Mouse (Mus musculus) cerebellum, adult 9-11 months (tissue): ENCODE data around the gene Tenm3.

Experiments used
- DNase-seq: peaks from one replicate; pipeline ENCODE4 v3.0.0; 2022

Gene Tenm3

DNA sequence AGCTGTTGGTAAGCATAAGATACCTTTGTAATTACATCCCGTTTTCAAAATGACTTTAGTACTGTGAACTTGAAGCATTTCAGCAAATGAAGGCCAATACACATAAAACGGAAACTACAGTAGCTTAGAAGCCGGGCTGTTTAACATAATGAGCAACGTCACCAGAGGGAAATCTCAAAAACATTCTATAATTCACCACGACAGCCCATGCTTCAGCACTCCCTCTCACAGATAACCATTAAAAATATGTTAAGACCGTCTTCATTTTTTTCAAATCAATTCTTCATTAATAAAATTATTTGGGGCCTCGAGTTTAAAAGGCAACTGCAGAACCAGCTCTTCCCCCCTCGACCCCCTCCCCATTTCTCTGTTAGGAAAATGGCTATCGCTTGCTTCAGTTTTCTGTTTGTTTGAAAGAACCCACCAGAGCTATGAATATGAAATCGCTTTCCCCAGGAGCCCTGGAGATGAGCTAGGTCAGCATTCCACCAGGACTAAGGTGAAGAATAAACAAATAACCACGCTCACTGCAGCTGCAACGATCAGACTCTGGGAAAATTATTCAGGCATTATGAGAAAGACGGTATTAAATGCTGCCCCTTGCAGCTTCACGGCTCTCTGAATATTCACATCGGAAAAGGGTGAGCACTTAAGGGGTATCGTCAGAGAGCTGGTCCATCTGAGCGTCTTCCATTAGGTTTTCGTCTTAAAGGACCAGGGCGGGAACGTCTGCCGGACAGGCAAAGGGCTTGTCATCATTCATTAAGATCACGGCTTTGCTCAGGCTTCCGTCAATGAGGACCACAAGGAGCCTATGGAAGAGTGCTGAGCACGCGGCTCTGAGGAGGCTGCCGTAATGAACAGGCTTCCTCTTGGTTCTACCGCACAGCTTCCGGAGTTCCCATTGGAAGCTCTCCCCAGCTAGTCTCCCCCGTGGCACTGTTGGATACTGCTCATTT, 334.8 kb downstream of the Tenm3 start:
- no peak for DNase-seq

DNA sequence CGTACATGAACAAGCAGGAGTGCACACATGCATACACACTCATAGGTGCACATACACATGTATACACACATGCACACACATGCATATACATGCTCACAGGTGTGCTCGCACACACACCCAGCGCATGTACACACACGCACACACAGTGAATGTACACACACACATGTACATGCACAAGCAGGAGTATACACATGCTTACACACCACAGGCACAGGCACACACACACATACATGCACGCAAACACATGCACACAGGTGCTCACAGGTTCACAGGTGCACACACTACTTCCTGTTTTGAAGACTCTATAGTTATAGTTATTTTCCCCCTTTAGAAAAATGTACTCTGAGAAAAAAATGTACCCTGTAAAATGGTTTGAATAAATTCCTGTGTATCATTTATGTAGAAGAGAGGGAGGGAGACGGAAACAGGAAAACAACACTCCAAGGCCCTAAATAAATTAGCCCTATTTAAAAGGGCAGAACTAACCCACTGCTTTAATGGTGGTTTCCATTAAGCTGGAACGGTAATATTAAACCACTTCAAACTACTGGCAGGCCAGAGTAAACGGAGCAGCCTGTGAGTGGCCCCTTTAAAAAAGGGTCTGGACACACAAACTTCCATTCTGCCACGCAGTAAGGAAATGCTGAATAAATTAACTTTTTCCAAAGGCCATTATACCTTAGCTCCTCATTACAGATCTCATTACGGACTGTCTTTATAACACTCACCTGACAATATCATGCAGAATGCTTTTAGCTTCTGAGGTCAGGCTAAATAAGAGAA, 335.8 kb downstream of the Tenm3 start:
- DNase-seq, result no peak

DNA sequence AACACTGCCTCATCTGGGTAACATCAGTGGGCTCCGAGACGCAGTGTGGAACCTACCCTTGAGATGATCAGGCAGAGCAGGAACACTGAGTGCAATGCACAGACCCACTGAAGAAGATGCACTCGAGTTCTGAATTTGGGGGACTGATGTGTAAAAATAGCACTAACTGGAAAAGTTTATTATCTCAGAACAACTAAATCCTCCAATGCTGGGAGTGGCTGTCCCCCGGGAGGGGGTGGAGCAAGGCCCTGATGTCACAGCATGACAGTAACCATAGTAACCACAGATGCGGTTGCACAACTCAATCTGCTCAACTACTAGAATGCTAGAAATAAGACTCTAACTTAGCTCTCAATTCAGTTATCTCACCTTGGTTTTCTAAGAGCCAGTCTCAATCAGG, 351.3 kb downstream of the Tenm3 start:
- no peak for DNase-seq

DNA sequence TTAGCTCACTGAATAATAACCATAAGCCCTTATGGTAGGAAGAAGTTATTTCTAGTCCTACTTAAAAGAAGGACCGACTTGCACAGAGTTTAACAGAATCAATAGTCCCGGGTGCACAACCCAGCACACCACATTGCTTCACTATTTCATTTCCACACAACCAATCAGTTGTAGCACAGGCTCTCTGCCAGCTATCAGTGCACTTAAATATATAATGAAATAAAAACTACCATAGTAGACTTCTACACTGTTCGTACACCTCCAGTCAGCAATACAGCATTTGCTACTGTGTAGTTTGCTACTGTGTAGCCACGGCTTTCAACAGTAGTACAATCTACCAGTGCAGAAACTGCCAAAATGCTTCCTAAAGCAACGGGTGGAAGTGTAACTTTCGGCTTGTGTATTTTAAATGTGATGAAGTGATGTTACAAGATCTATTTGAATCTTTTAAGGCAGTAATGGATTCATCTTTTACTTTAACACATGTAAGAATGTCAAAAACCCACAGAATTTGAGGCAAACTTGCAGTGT, 353.1 kb downstream of the Tenm3 start:
- no peak for DNase-seq

DNA sequence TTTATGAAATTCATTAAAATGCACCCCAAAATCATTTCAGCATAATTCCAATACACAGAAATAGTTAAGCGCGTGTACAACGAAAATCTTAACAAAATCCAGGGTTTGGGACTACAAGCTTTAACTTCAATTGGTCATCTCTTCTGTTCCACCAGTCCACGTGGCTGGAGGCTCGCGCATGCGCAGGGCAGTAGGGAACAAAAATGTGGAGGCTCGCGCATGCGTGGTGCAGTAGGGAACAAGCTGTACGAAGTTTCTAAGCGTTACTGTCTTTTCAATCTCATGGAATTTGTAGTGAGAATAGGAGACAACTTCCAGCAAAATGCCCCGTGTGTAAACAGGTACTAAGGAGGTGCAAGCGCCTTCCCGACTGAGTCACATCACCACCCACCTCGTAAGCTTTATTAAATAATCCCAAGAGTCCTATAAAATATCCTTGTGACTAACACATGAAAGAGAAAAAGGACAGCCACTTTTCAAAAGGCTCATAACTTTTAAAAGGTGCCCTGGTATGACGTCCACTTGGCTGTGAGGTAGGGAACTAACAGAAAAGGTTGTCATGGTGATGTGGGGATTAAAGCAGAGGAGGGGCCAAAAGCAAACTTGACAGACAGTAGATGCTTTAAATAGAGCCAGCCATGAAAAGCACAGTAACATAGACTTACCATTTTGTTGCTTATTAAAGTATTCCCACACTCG, 353.7 kb downstream of the Tenm3 start:
- DNase-seq, result no peak

DNA sequence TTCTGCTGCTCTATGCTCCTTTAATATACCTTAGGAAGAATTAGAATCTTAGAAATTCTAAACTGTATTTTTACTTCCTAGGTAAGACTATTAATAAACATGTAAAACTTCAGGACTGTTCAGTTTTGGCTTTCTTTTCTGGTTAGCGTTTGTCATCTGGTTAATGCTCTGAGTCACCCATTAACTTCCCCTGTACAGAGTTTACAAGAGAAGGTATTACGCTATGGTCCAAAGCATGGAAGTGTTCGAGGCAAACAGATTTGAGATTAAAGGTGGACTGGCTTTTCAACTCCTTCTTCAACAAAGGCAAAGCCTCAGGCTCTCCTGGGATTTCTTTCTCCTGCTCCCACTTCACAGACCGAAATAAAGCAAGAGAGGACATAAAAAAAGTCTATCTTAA, 354.3 kb downstream of the Tenm3 start:
- DNase-seq, result no peak

DNA sequence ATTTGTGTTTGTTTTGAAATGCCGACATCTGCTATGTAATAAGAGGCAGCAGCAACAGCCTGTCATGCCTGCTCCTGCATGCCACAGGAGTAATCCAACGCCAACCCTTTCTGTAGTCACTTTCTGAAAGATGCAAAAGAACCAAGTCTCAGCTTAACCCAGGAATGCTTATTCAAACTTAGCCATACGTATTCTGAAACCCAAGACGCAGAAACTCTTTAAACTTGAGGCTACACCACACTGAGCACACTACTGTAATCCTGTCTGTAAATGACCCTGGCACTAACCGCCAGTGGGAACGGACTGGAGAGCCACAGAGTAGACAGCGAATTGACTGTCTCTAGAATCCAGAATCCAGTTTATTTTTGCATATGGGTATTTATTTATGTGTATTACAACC, 354.9 kb downstream of the Tenm3 start:
- DNase-seq, result no peak

DNA sequence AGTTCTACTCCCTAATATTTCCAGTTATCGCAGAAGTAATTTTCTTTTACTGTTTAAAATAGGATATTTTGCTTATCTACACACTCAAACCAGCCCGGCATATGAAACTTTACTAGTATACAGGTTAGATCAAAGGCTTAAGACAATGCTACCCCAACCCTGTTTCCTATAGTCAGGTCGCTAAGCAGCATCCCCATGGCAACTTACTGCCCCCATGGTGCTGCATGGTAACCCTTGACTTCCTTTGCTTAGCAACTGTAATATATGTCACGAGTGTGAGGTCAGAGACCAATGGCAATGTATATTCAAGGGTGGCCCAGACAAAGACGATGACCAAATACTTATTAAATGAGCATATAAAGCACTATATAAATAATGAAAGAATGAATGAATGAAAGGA, 359.6 kb downstream of the Tenm3 start:
- no peak for DNase-seq

DNA sequence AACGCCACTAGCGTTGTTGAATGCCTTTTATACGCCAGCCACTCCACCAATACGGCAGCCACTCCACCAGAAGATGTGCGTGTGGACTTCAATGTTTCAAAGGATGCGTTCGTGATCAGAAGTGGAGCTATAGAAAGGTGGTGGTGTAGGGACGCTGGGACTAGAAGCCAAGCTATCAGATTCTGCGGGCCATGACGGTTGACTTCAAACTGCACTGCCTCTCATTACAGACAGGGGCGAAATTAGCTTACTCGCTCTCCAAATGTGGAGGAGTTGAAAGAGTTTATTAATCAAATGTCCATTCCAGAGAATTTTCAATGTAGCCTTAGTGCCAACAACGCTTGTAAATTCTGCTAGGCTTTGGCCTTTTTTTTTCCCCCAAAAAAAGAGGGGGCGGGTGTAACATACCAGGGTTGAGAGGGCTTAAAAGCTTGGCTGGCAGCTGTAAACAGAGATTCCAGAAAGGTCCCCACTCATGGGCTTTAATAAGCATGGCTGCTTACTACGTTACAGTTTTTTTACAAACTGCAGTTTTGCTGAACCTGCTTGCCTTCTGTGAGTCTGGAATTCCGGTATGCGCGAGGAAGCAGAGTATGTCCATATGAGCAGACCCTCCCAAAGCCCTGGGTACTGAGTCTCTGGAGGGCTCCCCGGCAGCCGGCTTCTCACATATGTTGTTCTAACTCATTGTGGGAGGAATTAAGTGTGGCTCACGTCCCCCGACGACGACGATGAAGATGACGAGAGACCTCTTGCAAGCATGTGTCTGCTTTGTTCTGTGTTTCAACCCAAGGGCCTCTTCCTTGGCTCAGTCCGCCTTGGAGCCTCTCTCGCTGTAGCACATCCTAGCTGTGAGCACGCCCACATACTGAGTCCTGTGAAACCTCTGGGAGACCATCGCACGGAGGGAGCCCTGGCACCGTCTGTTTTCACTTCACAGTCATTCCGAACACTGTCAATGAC, 361.8 kb downstream of the Tenm3 start:
- DNase-seq, result no peak

DNA sequence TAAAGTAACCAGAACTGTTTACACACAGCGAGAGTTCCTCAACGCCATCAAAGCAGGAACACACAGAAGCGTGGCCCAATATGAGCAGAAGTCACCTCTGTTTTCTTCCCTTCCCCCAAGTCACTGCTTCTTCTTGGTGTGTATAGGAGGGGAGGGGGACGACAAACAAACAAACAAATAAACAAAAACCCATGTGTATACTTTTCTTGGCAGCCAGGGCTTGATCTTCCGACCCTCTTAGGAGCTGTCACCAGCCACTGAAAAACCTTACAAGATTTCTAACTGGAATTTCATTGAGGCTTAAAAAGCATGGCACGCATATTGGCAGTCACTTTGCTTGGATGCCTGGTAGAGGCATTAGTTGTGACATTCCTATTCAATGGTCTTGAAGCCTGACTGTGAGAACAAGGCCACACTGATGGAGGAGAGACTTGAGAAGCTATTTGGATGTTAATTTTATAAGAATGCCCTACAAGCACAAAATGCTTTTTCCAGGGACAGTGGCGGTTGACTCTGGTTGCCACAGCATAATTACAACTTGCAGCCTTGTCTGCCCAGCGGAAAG, 366.3 kb downstream of the Tenm3 start:
- no peak for DNase-seq

DNA sequence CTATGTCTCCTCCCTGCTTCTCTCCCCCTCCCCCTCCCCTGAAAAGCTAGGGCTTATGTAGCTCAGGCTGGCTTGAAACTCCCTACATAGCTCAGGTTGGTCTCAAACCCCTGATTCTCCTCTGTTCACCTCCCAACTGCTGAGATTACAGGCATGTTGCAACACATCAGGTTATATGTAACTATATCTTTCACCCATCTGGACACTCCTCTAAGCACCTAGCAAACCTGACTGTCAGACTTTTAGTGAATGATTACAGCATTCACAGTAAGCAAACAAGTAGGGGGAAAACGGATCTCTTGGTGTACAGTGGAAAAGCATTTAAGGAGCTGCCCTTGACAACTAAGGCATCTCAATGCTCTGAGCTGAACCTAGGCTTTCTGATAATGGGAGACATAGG, 366.9 kb downstream of the Tenm3 start:
- DNase-seq, result no peak

DNA sequence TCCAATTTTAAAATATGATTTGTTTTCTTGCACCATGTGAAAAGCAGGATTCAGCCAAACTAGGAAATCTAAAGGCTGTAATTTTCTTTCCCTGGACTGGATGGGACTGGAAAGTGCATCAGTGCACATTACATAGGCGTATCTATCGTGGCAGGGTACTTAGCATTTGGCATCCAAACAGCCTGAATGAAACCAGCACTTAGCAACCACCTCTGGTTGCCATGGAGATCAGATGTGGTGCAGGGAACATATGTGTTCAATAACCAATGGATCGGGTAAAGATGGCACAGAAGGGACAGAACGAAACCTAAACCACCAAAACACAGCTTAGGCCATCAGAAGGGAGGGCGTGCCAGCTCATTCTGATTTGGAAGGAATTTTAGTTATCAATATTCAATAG, 376.1 kb downstream of the Tenm3 start:
- DNase-seq, result no peak

DNA sequence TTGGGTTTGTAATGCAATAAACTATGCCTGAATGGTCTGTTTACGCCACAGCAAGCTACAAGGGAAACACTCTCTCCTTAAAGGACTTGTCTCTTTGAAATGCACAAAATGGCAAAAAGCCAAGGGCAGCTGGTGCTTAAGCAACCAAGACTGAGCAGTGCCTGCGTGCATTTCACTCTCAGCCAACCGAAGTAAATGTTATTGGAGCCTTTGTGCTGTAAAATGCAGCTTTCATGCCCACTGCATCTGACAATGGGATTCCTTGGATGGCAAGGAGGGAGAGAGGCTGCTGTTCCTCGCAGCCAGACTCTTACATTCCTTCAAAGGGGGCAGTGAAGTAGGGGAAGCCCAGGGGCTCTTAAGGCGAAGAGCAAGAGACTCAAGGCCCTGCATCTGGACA, 385.4 kb downstream of the Tenm3 start:
- no peak for DNase-seq

DNA sequence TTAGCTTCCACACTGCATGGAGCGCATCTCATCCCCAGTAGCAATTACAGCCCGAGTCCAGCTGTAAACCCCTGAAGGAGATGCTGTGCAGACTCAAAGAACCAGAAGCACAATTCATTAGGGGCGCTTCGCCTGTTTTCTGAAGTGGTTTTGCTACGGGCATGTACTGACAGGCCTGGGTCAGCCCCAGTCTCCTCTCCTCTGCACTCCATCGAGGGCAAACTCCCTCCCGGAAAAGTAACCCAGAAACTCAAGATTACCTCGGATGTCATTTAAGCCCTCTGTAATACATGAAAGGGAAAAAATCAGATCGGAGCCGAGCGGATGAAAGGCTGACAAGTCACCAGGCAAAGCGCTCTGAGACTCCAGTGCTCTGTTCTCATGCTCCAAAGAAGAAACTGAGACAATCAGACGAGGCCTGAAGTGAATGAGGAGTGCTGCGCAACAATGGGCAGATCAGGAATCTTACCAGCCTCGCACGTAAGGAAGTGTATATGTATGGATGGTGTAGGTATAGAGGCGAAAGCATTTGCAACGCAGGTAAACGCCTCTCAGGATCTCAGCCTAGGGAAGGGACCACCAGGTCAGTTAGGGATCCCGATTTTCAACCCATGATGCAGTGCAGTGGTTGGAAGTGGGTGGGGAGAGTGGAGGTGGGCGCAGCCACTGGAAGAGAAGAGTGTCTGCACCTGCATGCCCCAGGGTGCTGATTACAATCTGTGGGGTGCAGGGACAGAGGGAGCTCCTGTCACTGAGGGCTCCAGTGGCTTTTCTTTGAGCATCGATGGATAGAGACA, 387.2 kb downstream of the Tenm3 start:
- DNase-seq, result no peak

DNA sequence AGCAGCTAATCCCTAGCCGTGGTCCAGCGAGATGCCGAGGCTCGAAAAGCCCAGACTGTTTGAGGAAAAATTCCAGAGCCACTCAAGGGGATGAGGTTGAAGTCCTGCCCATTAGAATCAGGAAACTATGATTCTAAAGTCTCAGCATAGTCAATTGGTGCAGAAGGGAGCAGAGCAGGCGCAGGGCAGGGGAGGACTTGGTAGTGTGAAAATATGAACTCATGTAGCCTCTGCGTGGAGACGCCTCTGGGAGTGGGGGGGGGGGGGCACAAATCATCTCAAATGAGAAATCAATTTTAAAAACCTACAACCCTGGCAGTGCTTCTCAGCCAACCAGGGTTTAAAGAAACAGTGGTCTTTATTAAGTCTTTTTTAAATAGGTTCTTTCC, 392.5 kb downstream of the Tenm3 start:
- DNase-seq, result no peak

DNA sequence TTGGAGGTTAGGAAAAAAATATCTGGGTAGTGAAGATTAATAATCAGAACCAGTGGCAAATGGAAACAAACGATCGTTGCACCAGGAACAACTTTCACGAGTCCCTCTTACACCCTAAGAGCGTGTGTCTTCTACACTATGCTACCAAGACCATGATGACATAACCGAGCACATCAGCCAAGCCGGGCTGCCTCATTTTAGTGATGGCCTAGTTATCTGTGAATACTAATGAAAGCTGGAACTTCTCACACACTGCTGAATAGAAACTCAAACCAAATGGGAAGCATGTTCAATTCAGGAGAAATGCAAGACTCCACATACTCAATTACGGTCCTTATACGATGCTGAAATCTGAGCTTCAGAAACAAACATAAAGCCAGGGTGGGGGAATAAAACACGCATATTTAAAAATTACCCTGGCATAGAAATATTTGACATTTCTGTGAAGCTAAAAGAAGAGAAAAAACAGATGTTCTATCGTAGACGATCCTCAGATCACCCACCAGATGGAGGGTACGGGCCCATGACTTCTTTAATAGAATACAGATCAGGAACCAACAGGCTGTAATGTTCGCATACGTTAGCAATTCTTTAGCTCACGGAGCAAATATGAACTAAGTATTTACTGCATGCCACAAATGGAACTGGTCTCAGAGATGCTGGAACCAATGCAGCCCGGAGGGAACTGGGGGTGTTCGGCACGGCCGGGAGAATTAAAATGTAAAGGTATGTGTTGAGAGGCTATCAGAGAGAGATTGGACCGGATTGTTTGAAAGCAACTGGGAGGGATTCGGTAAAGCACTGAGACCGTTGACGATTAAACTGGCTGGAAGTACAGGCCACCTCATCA, 393.1 kb downstream of the Tenm3 start:
- no peak for DNase-seq

DNA sequence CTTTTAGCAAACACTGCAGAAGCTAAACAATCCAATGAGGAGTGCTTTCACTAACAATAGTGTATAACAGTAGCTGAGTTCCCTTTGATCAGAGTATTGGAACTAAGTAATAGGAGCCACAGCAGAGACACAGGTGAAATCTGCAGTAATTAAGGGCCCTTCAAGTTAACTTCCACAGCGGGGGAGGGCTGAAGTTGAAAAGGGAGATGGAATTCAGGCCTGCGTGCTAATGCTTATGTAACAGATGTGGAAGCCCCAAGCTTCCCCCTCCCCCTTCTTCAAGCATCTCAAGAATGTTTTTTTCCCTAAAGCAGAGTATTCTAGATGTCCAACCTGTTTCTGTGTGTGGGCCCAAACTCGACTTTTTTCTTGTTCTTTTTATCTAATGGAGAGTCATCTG, 394.1 kb downstream of the Tenm3 start:
- no peak for DNase-seq

DNA sequence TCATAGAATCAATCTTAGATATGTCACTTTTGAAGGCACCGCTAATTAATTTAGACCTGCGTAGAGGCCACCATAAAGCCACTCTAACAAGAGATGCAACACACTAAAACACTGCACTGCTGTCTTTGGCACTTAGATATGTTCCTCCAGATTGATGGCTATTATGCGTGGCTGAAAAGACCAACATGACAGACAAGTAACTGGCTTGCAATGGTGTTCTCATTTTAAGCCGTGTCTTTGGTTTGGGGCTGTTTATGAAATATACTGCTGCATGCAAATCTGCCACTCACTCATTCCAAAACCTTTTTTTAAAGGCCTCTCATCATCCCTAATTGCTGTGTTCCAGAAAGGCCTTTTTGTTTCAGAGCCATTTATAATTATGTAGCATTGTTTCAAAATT, 398.1 kb downstream of the Tenm3 start:
- DNase-seq, result no peak

DNA sequence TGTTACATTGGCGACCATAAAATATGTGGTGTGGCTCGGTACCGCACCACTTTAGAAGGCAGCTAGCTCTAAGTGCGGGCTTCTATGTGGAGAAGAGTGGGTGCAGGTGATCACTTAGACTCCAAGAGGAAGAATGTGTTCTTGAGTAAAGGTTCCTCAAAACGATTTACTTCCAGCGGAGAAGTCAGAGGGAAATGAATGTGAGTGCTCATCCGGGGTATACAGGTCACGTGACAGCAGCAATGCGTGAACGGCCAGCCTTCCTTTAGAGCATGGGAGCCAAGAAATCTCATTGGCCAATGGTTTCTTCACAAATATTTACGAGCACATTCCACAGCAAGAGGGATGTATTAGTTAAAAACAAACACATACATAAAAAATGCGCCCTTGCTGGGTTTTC, 404.3 kb downstream of the Tenm3 start:
- DNase-seq, result no peak
